ENCODE assay signal across 16 mouse cellular contexts in genomic region chr11:21346020-21346419, GRCm38 (mm10).
"Had no signal": no experiment of that assay in that cellular context is flagged by ENCODE, and none has a peak within 500 bp of the region (broad histone marks: within the 10 kb centered on the region; RNA-seq: fewer than 3 reads in every experiment).

No protein-coding gene starts in this region.

- DNase-seq: retina, postnatal 1 day; right cerebral cortex, adult 18-20 months; right cerebral cortex, postnatal 14 days; right cerebral cortex, postnatal 25 days; right cerebral cortex, postnatal 4 days; spleen, adult 18-20 months; thymus, adult 18-20 months; thymus, adult 2 months; thymus, postnatal 14 days; thymus, postnatal 25 days; thymus, postnatal 36 days; thymus, postnatal 4 days had no signal

- H3K9ac ChIP-seq: neural tube, embryonic 13.5 days; neural tube, embryonic 15.5 days; stomach, embryonic 15.5 days had no signal

- H3K27ac ChIP-seq: neural tube, embryonic 13.5 days; neural tube, embryonic 15.5 days; stomach, embryonic 15.5 days; stomach, postnatal 0 days had no signal

- H3K9me3 ChIP-seq: neural tube, embryonic 13.5 days; neural tube, embryonic 15.5 days; stomach, embryonic 15.5 days had no signal

- H3K27me3 ChIP-seq: neural tube, embryonic 13.5 days; neural tube, embryonic 15.5 days; stomach, embryonic 15.5 days had no signal

- H3K4me1 ChIP-seq: neural tube, embryonic 13.5 days; neural tube, embryonic 15.5 days; stomach, embryonic 15.5 days had no signal

- H3K4me3 ChIP-seq: neural tube, embryonic 13.5 days; neural tube, embryonic 15.5 days; stomach, embryonic 15.5 days had no signal

- H3K4me2 ChIP-seq: neural tube, embryonic 13.5 days; neural tube, embryonic 15.5 days; stomach, embryonic 15.5 days had no signal
